Mouse (Mus musculus) hindbrain, embryonic 12.5 days (tissue): ENCODE data around the gene Ifitm10. TPM values are rescaled to one million over a fixed set of nuclear protein-coding genes. Genes with fewer than 3 reads are reported as not detected.

Source experiments
- ATAC-seq: fragments of 200-750 bp; cut with Nextera tagmentation; 2 replicates; pipeline ENCODE4 v1.8.0; 2017; ENCODE audit warnings: moderate TSS enrichment; ENCODE audit not compliant: low FRiP score
- H3K27ac ChIP-seq: fragments of 300-500 bp; sonication (generic); 2 replicates; pipeline ENCODE4 v1.5.1; 2016; ENCODE audit warnings: mild to moderate bottlenecking
- H3K27me3 ChIP-seq: fragments of 300-500 bp; sonication (generic); 2 replicates; pipeline ENCODE4 v1.6.1; 2016; ENCODE audit warnings: mild to moderate bottlenecking
- H3K36me3 ChIP-seq: fragments of 300-500 bp; sonication (generic); 2 replicates; pipeline ENCODE4 v1.6.1; 2016; ENCODE audit warnings: mild to moderate bottlenecking
- H3K4me1 ChIP-seq: fragments of 300-500 bp; sonication (generic); 2 replicates; pipeline ENCODE4 v1.6.1; 2016
- H3K4me2 ChIP-seq: fragments of 300-500 bp; sonication (generic); replicated peaks from 2 replicates; pipeline ENCODE4 v1.6.1; 2016; ENCODE audit warnings: mild to moderate bottlenecking
- H3K4me3 ChIP-seq: fragments of 300-500 bp; sonication (generic); 2 replicates; pipeline ENCODE4 v1.5.1; 2016; ENCODE audit warnings: mild to moderate bottlenecking
- H3K9ac ChIP-seq: fragments of 300-500 bp; sonication (generic); 2 replicates; pipeline ENCODE4 v1.6.1; 2016; ENCODE audit warnings: mild to moderate bottlenecking, moderate library complexity
- H3K9me3 ChIP-seq: fragments of 300-500 bp; sonication (generic); replicated peaks from 2 replicates; pipeline ENCODE4 v1.6.1; 2016; ENCODE audit warnings: mild to moderate bottlenecking
- WGBS: fragments of 180-500 bp; shearing (Covaris S2); methylation state at CpG from one replicate; pipeline ENCODE4 v1.1.7; 2016; 5-methylcytosine and 5-hydroxymethylcytosine counted together
- polyA plus RNA-seq: library from polyadenylated mRNA; unstranded; fragments of >200 nt; fragmentation: Nextera tagmentation; extraction: Ambion mirVana; gene quantifications from 2 replicates; pipeline ENCODE4 v1.2.1, GENCODE M21; 2016

Ifitm10 gene
- polyA plus RNA-seq, 1 experiment from 2014 or later = 1.3 TPM

DNA sequence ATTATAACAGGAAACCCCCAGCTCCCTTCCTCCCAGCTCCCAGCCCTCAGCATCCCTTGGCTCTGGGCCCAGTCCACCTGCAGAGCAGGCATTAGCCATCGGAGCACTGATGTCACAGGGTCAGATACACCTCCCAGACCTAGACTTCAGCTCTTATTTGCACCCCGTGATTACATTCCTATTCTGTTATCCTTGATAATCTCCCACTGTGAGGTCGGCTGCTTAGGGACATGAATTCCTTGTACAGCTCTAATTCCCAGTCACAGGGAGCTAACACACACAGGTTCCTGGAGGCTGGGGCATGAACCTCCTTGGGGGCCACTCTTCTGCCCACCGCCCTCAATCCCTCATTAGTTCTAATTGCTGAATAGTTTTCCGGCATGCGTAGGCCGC lies 27.2 kb upstream of the Ifitm10 start:
- Histone ChIP-seq H3K9me3 (no peaks in the 10 kb centered on the region), H3K4me3 (no peak overlapping the region), H3K4me1 (no peaks in the 10 kb centered on the region), H3K27me3 (no peaks in the 10 kb centered on the region), H3K9ac (no peak overlapping the region), H3K27ac (no peak overlapping the region), H3K36me3 (no peaks in the 10 kb centered on the region), H3K4me2 (no peak overlapping the region)
- ATAC-seq = no peak
- 62% methylated on average over 7 of the region's 7 CpGs for whole genome bisulfite sequencing

DNA sequence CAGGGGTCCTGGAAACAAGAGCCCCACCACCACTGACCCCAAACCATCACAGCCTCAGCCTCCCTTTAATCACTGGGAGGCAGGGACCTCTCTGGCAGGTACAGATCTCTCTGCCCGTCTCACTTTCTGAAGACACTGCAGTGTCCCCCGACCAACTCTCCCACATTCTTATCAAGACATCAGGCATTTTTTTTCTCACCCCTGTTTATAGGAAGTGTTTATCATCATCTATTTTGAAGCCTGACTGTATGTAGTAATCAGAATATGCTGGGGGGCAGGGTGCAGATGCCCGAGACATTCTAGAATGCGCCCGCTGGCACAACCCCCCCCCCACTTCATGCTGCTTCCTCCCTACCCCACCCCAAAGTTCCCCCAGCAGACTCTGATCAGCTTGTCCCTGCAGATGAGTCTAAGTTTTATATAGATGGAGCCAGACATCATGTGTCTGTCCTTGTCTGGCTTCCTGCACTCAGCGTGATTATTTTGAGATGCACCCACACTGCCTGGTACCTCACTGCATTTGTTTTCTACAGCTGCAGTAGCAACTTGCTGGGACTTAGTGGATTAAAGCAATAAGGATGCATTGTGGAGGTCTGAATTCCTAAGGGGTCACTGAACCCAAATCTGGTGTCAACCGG lies 26.7 kb upstream of the Ifitm10 start:
- no peak overlapping the region for H3K4me2 ChIP-seq
- no peaks in the 10 kb centered on the region for H3K4me1 ChIP-seq
- 76% methylated on average over 7 of the region's 7 CpGs for WGBS
- no peak overlapping the region for H3K4me3 ChIP-seq
- no peaks in the 10 kb centered on the region for H3K9me3 ChIP-seq
- ATAC-seq = no peak
- H3K36me3 ChIP-seq = no peaks in the 10 kb centered on the region
- H3K27ac ChIP-seq = no peak overlapping the region
- H3K27me3 ChIP-seq = no peaks in the 10 kb centered on the region
- no peak overlapping the region for H3K9ac ChIP-seq

DNA sequence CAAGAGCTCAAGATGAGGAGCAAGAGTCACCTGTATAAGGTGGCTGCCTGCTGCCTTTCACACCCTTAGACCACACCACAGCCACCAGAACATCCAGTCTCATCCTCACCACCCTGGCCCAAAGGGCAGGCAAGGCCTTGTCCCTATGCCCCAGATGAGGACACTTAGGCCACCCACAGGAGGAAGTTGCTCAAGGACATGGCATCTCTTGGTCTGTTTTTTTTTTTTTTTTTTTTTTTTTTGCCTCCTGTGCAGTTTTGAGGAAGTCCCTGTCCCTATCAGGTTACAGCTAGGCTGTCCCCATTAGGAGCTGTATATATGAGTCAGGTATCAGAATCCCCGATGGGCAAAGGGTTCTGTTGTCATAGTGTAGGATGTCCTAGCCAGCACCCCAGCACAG lies 25.7 kb upstream of the Ifitm10 start:
- Histone ChIP-seq H3K36me3 (no peaks in the 10 kb centered on the region), H3K27me3 (no peaks in the 10 kb centered on the region), H3K27ac (no peak overlapping the region), H3K4me3 (no peak overlapping the region), H3K9me3 (no peaks in the 10 kb centered on the region), H3K9ac (no peak overlapping the region), H3K4me2 (no peak overlapping the region), H3K4me1 (no peaks in the 10 kb centered on the region)
- 63% methylated on average over 1 of the region's 1 CpGs for WGBS
- ATAC-seq = no peak

DNA sequence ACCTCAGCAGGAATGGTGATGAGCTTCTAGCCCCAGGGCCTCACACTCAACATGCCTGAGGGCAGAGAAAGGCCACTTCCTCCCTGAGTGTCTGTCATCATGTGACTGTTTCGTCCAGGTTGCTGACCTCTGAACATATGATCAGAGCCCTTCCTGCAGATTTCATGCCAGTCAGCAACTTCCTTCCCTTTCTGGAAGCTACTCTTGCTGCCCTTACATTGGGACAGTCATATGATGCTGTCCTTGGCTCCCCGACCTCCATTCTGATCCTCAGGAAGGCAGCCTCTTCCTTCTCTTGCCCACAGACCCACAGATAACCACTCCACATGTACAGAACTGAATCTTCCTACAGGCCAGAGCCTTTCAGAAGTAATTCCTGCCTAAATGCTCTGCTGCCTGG lies 24.5 kb upstream of the Ifitm10 start:
- Histone ChIP-seq H3K4me1 (no peaks in the 10 kb centered on the region), H3K4me2 (no peak overlapping the region), H3K9ac (no peak overlapping the region), H3K4me3 (no peak overlapping the region), H3K27ac (no peak overlapping the region), H3K36me3 (no peaks in the 10 kb centered on the region), H3K9me3 (no peaks in the 10 kb centered on the region), H3K27me3 (no peaks in the 10 kb centered on the region)
- 65% methylated on average over 2 of the region's 2 CpGs for WGBS
- no peak for ATAC-seq

DNA sequence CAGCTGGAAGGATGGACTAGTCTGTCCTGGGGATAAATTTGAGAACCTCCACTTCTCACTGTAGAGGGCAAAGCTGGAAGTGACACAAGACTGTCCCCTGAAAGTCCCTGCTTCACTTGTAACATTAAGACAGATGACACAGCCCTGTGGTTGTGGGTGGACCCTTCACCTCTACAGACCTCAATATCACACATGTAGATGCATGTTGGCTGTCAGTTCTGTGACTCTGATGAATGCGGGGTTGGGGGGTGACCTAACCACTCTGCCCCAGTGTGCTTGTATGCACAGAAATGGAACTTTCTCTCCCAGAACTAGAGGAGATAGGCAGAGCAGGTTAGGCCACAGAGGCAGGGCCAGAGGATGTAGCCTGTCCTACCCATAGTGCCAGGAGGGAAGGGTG lies 23.1 kb upstream of the Ifitm10 start:
- H3K27me3 ChIP-seq = no peaks in the 10 kb centered on the region
- no peak for ATAC-seq
- H3K4me3 ChIP-seq = no peak overlapping the region
- 91% methylated on average over 1 of the region's 1 CpGs for WGBS
- H3K36me3 ChIP-seq = no peaks in the 10 kb centered on the region
- H3K27ac ChIP-seq = no peak overlapping the region
- no peaks in the 10 kb centered on the region for H3K4me1 ChIP-seq
- no peak overlapping the region for H3K9ac ChIP-seq
- no peaks in the 10 kb centered on the region for H3K9me3 ChIP-seq
- H3K4me2 ChIP-seq = no peak overlapping the region

DNA sequence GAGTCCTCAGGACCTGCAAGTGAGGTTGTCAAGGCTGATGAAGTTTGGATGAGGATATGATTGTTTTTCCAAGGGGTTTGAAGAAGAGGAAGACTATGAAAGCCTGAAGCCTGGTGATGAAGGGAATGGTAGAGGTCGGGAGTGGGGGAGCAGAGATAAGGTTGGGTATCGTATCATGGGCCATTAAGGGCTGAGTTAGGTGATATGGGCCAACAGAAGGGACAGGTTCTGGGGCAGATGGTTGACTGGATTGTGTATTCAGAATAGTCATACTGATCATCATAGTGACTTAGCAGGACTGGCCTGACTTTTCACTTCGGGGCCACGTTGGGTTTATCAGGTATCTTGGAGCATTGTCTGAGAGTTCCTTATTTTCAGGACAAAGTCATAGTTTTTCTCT lies 21.9 kb upstream of the Ifitm10 start:
- no peak for ATAC-seq
- no peak overlapping the region for H3K4me3 ChIP-seq
- 84% methylated on average over 4 of the region's 4 CpGs for WGBS
- no peak overlapping the region for H3K27ac ChIP-seq
- H3K9ac ChIP-seq = no peak overlapping the region
- H3K4me2 ChIP-seq = no peak overlapping the region
- no peaks in the 10 kb centered on the region for H3K9me3 ChIP-seq
- 0 out of 2 replicates have a peak, but pooled peaks cover 4% of the 10 kb centered on the region for H3K27me3 ChIP-seq
- no peaks in the 10 kb centered on the region for H3K4me1 ChIP-seq
- no peaks in the 10 kb centered on the region for H3K36me3 ChIP-seq

DNA sequence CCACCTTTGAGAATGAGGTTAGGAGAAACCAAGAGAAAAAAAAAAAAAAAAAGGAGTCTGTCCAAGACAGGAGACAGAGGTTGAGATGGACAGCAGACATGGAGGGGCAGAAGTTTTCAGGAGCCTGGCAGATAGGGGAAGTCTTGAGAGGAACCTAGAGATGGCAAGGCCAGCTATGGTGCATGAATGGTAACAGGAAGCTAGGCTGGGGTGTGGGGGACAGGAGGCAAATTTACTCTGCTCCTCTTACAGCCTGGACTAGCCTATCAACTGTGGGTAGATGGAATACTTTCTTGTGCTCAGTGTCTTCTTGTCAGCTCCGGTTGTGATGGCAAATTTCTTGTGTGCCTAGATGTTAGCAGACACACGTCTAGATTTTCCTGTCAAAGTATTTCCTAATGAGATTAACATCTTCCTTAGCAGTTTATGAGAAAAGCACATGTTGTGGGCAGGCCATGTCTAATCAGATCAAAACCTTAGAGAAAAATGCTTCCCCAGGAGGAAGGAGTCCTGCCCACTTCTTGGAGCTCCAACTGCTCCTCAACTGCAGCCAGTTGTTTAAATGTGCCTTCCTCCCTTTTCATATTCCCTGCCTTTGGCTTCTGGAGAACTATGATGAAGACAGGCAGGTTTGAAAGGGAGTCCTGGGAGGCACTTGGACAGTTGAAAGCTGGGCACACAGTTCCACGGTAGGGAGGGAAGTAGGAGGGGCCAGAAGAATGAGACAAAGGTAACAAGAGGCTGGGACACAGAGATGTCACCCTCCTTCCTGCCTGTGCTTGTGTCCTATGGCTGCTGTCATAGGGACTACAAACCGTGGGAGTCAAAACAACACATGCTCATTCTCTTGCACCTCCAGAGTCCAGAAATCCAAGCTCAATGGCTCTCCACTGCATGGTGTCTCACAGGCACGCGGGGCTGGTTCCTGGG lies 21.0 kb upstream of the Ifitm10 start:
- Histone ChIP-seq H3K27ac (no peak overlapping the region), H3K4me3 (no peak overlapping the region), H3K4me2 (no peak overlapping the region), H3K9ac (no peak overlapping the region), H3K4me1 (no peaks in the 10 kb centered on the region), H3K36me3 (no peaks in the 10 kb centered on the region), H3K27me3 (0 out of 2 replicates have a peak, but pooled peaks cover 6% of the 10 kb centered on the region), H3K9me3 (no peaks in the 10 kb centered on the region)
- ATAC-seq = no peak
- WGBS = 70% methylated on average over 6 of the region's 6 CpGs

DNA sequence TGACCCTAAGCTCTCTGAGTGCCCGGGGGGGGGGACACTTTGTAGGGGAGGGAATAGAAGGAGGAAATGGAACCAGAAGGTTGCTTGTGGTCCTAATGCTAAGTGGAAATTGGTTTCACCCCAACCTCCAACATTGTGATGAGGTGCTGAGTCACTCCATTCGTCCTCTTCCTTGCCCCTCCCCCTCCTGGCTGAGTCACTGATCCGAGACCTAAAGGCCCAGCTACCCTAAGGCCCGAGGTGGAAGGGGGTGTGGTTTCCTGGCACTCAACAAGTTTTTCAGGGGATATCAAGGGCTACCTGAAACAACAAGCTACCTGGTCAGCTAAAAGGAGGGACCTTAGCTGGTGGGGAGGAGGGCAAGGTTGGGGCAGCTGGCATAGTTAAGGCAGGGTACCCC lies 19.6 kb upstream of the Ifitm10 start:
- WGBS = 30% methylated on average over 4 of the region's 4 CpGs
- Histone ChIP-seq H3K27ac (no peak overlapping the region), H3K9ac (no peak overlapping the region), H3K4me3 (no peak overlapping the region), H3K4me1 (no peaks in the 10 kb centered on the region), H3K9me3 (no peaks in the 10 kb centered on the region), H3K4me2 (no peak overlapping the region), H3K27me3 (0 out of 2 replicates have a peak, but pooled peaks cover 6% of the 10 kb centered on the region), H3K36me3 (no peaks in the 10 kb centered on the region)
- no peak for ATAC-seq

DNA sequence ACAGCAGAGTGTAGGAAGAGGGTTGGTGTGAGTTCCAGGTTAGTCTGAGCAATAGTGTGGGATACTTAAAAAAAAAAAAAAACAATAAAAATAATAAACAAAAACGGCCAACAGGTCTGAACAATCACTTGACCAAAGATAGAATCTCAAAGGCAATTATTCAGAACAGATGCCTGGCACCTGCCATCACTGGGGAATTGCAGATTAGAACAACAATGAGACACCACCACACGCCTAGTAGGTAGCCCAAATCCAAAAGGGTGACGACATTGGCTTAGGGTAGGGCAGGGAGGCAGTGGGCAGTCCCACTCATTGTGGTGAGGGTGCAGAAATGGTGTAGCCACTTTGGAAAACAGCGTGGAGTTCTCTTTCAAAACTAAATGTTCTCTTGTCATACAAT lies 18.1 kb upstream of the Ifitm10 start:
- no peak overlapping the region for H3K4me2 ChIP-seq
- H3K36me3 ChIP-seq = no peaks in the 10 kb centered on the region
- H3K27me3 ChIP-seq = 0 out of 2 replicates have a peak, but pooled peaks cover 6% of the 10 kb centered on the region
- H3K27ac ChIP-seq = no peak overlapping the region
- H3K4me3 ChIP-seq = no peak overlapping the region
- peaks cover 7% of the 10 kb centered on the region for H3K4me1 ChIP-seq
- H3K9me3 ChIP-seq = no peaks in the 10 kb centered on the region
- ATAC-seq = no peak
- H3K9ac ChIP-seq = no peak overlapping the region
- WGBS = 68% methylated on average over 4 of the region's 4 CpGs

DNA sequence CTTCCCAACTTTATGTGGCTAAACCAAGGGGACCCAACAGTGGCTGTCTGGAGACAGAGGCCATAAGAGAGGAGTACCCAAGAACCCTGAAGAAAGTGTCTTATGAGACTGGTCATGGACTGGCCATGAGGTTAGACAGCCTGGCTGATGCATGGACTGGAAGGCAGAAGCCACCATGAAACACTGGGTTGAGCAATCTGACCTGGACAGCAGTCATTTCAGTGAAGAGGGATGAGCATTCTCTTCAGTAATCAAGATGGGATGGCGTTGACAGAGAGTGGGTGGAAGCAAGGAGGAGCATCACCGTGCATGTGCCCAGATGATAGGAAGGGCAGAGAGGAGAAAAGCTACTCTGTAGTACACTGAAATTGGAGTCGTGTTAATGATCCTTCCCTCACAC lies 17.6 kb upstream of the Ifitm10 start:
- Histone ChIP-seq H3K4me2 (no peak overlapping the region), H3K9me3 (no peaks in the 10 kb centered on the region), H3K4me1 (peaks cover 12% of the 10 kb centered on the region), H3K27ac (no peak overlapping the region), H3K9ac (no peak overlapping the region), H3K4me3 (no peak overlapping the region), H3K27me3 (0 out of 2 replicates have a peak, but pooled peaks cover 6% of the 10 kb centered on the region), H3K36me3 (no peaks in the 10 kb centered on the region)
- WGBS = 89% methylated on average over 3 of the region's 3 CpGs
- ATAC-seq = no peak

DNA sequence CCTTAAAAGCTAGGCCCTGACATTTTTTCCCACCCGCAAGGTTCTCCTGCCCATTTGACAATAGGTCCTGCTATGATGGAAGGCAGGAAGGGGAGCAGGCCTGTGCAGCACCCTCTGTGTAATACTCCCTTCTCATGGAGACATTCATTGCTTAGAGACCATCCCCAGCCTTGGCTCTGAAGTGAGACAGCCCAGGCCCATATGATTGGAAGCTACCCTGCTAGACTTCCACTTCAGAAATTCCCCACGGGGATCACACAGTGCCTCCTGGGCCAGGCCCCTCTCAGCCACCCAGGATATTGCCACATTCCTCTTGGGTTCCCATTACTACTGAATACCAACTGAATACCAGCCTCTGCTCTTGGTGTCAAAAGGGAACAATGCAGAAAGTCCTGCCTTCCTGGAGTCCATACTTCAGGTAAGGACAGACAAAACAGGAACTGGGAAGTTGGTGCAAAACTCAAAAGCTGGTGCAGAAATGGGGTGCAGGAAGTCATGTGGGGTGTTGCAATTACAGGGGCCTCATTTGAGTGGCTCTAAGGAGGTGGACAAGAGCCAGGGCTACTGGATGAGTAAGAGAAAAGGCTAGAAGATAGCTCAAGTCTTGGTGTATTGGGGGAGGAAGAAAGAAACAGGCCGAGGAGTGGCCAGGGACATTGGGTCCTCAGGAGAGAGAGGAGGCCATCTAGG lies 16.6 kb upstream of the Ifitm10 start:
- Histone ChIP-seq H3K36me3 (peaks cover 4% of the 10 kb centered on the region; the same call in 1 of the 2 replicates), H3K4me1 (peaks cover 18% of the 10 kb centered on the region), H3K4me3 (no peak overlapping the region), H3K9ac (no peak overlapping the region), H3K4me2 (no peak overlapping the region), H3K27me3 (0 out of 2 replicates have a peak, but pooled peaks cover 6% of the 10 kb centered on the region), H3K9me3 (no peaks in the 10 kb centered on the region), H3K27ac (no peak overlapping the region)
- ATAC-seq = no peak
- 87% methylated on average over 3 of the region's 3 CpGs for WGBS

DNA sequence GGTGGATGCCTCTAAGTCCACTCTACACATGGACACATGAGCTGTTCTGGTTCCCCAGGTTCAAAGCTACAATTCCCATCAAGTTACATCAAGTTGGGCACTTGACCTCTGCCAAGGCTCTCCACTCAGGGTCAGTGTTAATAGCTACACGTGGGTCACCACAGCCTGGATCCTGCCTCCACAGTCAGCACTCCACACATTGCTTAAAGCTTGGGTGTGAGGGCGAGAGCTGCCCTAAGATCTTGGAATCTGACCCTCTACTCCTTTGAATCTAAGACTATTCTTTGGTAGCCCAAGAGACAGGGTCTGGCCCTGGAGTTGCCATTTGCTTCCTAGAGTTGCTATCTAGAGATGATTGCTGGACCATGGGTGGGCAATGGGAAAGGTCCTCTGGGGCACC lies 15.2 kb upstream of the Ifitm10 start:
- H3K4me3 ChIP-seq = no peak overlapping the region
- no peak overlapping the region for H3K27ac ChIP-seq
- H3K27me3 ChIP-seq = 0 out of 2 replicates have a peak, but pooled peaks cover 6% of the 10 kb centered on the region
- no peak for ATAC-seq
- no peak overlapping the region for H3K9ac ChIP-seq
- no peaks in the 10 kb centered on the region for H3K9me3 ChIP-seq
- H3K4me2 ChIP-seq = no peak overlapping the region
- 91% methylated on average over 2 of the region's 2 CpGs for WGBS
- peaks cover 18% of the 10 kb centered on the region for H3K4me1 ChIP-seq
- peaks cover 18% of the 10 kb centered on the region; the same call in 1 of the 2 replicates for H3K36me3 ChIP-seq
